Mouse (Mus musculus): ENCODE data around the gene Tram2.
A peak's percentile ranks its signal among the peaks of the same experiment; 100 is the strongest.

DNA sequence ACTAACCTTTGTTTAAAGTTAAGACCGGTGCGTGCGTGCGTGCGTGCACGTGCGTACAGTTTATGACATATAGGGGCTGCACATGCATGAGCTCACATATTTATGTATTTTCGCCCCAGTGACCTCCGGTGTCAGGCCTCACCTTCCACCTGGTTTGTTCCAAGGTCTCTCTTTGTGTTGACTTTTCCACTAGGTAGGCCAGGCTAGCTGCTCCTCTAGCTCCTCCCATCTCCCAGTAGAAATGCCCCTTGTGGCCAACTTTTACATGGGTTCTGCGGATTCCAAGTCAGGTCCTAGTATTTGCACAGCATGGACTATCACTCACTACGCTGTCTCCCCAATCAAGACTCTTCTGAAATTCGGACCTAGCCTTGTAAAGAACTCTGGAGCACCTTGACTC is 1.3 kb upstream of the Tram2 start:
- TF ChIP-seq ZC3H11A (IDR thresholded peaks at IDR 0.05; ENCODE audit: low read depth, low read length) (no peak), GABPA (IDR thresholded peaks at IDR 0.05; ENCODE audit: low read depth, low read length) (no peak), POLR2A (IDR thresholded peaks at IDR 0.05; ENCODE audit: control insufficient read depth in 1 of 2, insufficient read depth in 1 of 2, low read depth in 1 of 2, low read length in 2 of 2, poor library complexity in 1 of 2) (no peak), CTCF (IDR thresholded peaks at IDR 0.05 in 2 of 3, conservative IDR thresholded peaks at IDR 0.05 in 1 of 3; ENCODE audit: control insufficient read depth in 1 of 3, insufficient read depth in 1 of 3, low read depth in 2 of 3, low read length in 3 of 3, poor library complexity in 1 of 3, severe bottlenecking in 1 of 3) (peak in 1 of 3 experiments; percentile 14; a peak in 1 of 6 replicates), USF1 (IDR thresholded peaks at IDR 0.05; ENCODE audit: low read depth, low read length) (no peak), TAL1 (IDR thresholded peaks at IDR 0.05; ENCODE audit: low read length) (no peak), ZMIZ1 (IDR thresholded peaks at IDR 0.05; ENCODE audit: low read depth, low read length) (no peak), RCOR1 (IDR thresholded peaks at IDR 0.05; ENCODE audit: low read depth, low read length) (no peak), EP300 (IDR thresholded peaks at IDR 0.05; ENCODE audit: low read depth in 1 of 2, low read length in 2 of 2) (no peak), E2F4 (IDR thresholded peaks at IDR 0.05; ENCODE audit: borderline replicate concordance, low read depth, low read length) (no peak), ZKSCAN1 (IDR thresholded peaks at IDR 0.05; ENCODE audit: low read depth, low read length) (no peak), HCFC1 (IDR thresholded peaks at IDR 0.05; ENCODE audit: low read depth, low read length) (no peak)

Measured in MEL (cell line).